Mouse (Mus musculus) hindbrain, embryonic 10.5 days (tissue): ENCODE data around the gene Fcgbp. TPM values are rescaled to one million over a fixed set of nuclear protein-coding genes. Genes with fewer than 3 reads are reported as not detected.

Experiments used
- DNase-seq: peaks from one replicate; pipeline ENCODE4 v3.0.0-alpha.2; 2017; ENCODE audit warnings: low spot score
- H3K27ac ChIP-seq: fragments of 300-500 bp; sonication (generic); 2 replicates; pipeline ENCODE4 v1.5.1; 2016; ENCODE audit warnings: mild to moderate bottlenecking, moderate library complexity
- H3K27me3 ChIP-seq: fragments of 300-500 bp; sonication (generic); 2 replicates; pipeline ENCODE4 v1.6.1; 2016; ENCODE audit warnings: mild to moderate bottlenecking; ENCODE audit not compliant: poor library complexity, insufficient read depth, severe bottlenecking
- H3K36me3 ChIP-seq: fragments of 300-500 bp; sonication (generic); 2 replicates; pipeline ENCODE4 v1.6.1; 2016; ENCODE audit warnings: mild to moderate bottlenecking, moderate library complexity
- H3K4me1 ChIP-seq: fragments of 300-500 bp; sonication (generic); replicated peaks from 2 replicates; pipeline ENCODE4 v1.6.1; 2016; ENCODE audit warnings: mild to moderate bottlenecking
- H3K4me3 ChIP-seq: fragments of 300-500 bp; sonication (generic); 2 replicates; pipeline ENCODE4 v1.5.1; 2016; ENCODE audit warnings: mild to moderate bottlenecking, moderate library complexity
- H3K9me3 ChIP-seq: fragments of 300-500 bp; sonication (generic); 2 replicates; pipeline ENCODE4 v1.6.1; 2016; ENCODE audit warnings: mild to moderate bottlenecking, moderate library complexity
- WGBS: fragments of 180-500 bp; shearing (Covaris S2); methylation state at CpG from one replicate; pipeline ENCODE4 v1.1.7; 2016; 5-methylcytosine and 5-hydroxymethylcytosine counted together
- polyA plus RNA-seq: library from polyadenylated mRNA; unstranded; fragments of >200 nt; fragmentation: Nextera tagmentation; extraction: Ambion mirVana; gene quantifications from 2 replicates; pipeline ENCODE4 v1.2.1, GENCODE M21; 2016

Fcgbp gene
- polyA plus RNA-seq, result 0.03 and 0.32 TPM in 2 replicates

- H3K4me3 ChIP-seq, result no peak within 1 kb of the TSS
- H3K27me3 ChIP-seq, result no peaks in the 10 kb centered on the region
- no peak for DNase-seq
- H3K9me3 ChIP-seq, result no peaks in the 10 kb centered on the region
- WGBS, result 87% methylated on average over 21 of the region's 21 CpGs
- no peak within 1 kb of the TSS for H3K27ac ChIP-seq
- no peaks in the 10 kb centered on the region for H3K4me1 ChIP-seq
- no peaks in the 10 kb centered on the region for H3K36me3 ChIP-seq
Measured at GRCm38 (mm10) chr7:28070531-28071298, at the start of gene Fcgbp. TSS of gene Fcgbp (plus strand) at chr7:28071236.

GRCm38 (mm10) chr7:28044524-28044923 lies 26.5 kb upstream of the Fcgbp start:
- H3K27me3 ChIP-seq, result no peaks in the 10 kb centered on the region
- peaks cover 13% of the 10 kb centered on the region for H3K4me1 ChIP-seq
- H3K27ac ChIP-seq, result no peak overlapping the region
- WGBS, result 93% methylated on average over 4 of the region's 4 CpGs
- H3K9me3 ChIP-seq, result no peaks in the 10 kb centered on the region
- H3K4me3 ChIP-seq, result no peak overlapping the region
- no peak for DNase-seq
- peaks cover 95% of the 10 kb centered on the region for H3K36me3 ChIP-seq

GRCm38 (mm10) chr7:28049476-28050409 lies 21.3 kb upstream of the Fcgbp start, which contains the start of gene Psmc4:
TSS of gene Psmc4 (minus strand) at chr7:28050101.
- WGBS, result under 1% methylated on average over 52 of the region's 52 CpGs

GRCm38 (mm10) chr7:28050584-28050983 lies 20.5 kb upstream of the Fcgbp start:
- Histone ChIP-seq H3K27ac (peak overlapping the region; percentile 89; the same call in 1 of the 2 replicates), H3K27me3 (no peaks in the 10 kb centered on the region), H3K9me3 (no peaks in the 10 kb centered on the region), H3K4me1 (peaks cover 13% of the 10 kb centered on the region), H3K4me3 (peak overlapping the region; percentile 84), H3K36me3 (peaks cover 34% of the 10 kb centered on the region)
- WGBS, result 62% methylated on average over 17 of the region's 17 CpGs
- no peak for DNase-seq

More at GRCm38 (mm10) chr7:28049476-28050409, 21.3 kb upstream of the Fcgbp start, which contains the start of gene Psmc4:
- H3K4me1 ChIP-seq, result peaks cover 13% of the 10 kb centered on the region
- no peaks in the 10 kb centered on the region for H3K27me3 ChIP-seq
- DNase-seq, result peak; percentile 97
- peak within 1 kb of the TSS; percentile 89 for H3K27ac ChIP-seq
- H3K9me3 ChIP-seq, result no peaks in the 10 kb centered on the region
- H3K36me3 ChIP-seq, result peaks cover 43% of the 10 kb centered on the region
- peak within 1 kb of the TSS; percentile 84 for H3K4me3 ChIP-seq

- no peak for DNase-seq
- H3K4me1 ChIP-seq, result peaks cover 11% of the 10 kb centered on the region
- 86% methylated on average over 6 of the region's 6 CpGs for WGBS
Measured at GRCm38 (mm10) chr7:28053046-28053930, 17.7 kb upstream of the Fcgbp start.

GRCm38 (mm10) chr7:28059972-28060371 lies 11.1 kb upstream of the Fcgbp start:
- Histone ChIP-seq H3K4me1 (no peaks in the 10 kb centered on the region), H3K27me3 (no peaks in the 10 kb centered on the region), H3K27ac (no peak overlapping the region), H3K9me3 (0 out of 2 replicates have a peak, but pooled peaks cover 6% of the 10 kb centered on the region), H3K4me3 (no peak overlapping the region), H3K36me3 (no peaks in the 10 kb centered on the region)
- 95% methylated on average over 1 of the region's 1 CpGs for WGBS
- no peak for DNase-seq

More at GRCm38 (mm10) chr7:28053046-28053930, 17.7 kb upstream of the Fcgbp start:
- H3K27me3 ChIP-seq, result no peaks in the 10 kb centered on the region
- no peaks in the 10 kb centered on the region for H3K9me3 ChIP-seq
- no peak overlapping the region for H3K4me3 ChIP-seq
- peaks cover 7% of the 10 kb centered on the region for H3K36me3 ChIP-seq
- H3K27ac ChIP-seq, result no peak overlapping the region

- no peak overlapping the region for H3K27ac ChIP-seq
- H3K4me3 ChIP-seq, result no peak overlapping the region
- no peaks in the 10 kb centered on the region for H3K27me3 ChIP-seq
- H3K9me3 ChIP-seq, result no peaks in the 10 kb centered on the region
- no peaks in the 10 kb centered on the region for H3K36me3 ChIP-seq
- H3K4me1 ChIP-seq, result no peaks in the 10 kb centered on the region
- DNase-seq, result no peak
- WGBS, result 83% methylated on average over 3 of the region's 3 CpGs
Measured at GRCm38 (mm10) chr7:28068661-28069060, 2.4 kb upstream of the Fcgbp start.

GRCm38 (mm10) chr7:28069546-28070172 lies 1.4 kb upstream of the Fcgbp start:
- no peak overlapping the region for H3K27ac ChIP-seq
- no peaks in the 10 kb centered on the region for H3K36me3 ChIP-seq
- 65% methylated on average over 3 of the region's 3 CpGs for WGBS
- DNase-seq, result no peak
- H3K4me3 ChIP-seq, result no peak overlapping the region
- no peaks in the 10 kb centered on the region for H3K27me3 ChIP-seq
- no peaks in the 10 kb centered on the region for H3K4me1 ChIP-seq
- H3K9me3 ChIP-seq, result no peaks in the 10 kb centered on the region

- Histone ChIP-seq H3K27ac (no peak overlapping the region), H3K4me1 (no peaks in the 10 kb centered on the region), H3K4me3 (no peak overlapping the region), H3K27me3 (no peaks in the 10 kb centered on the region), H3K36me3 (no peaks in the 10 kb centered on the region), H3K9me3 (peaks cover 6% of the 10 kb centered on the region; the same call in 1 of the 2 replicates)
- whole genome bisulfite sequencing, result 86% methylated on average over 7 of the region's 7 CpGs
- no peak for DNase-seq
Measured at GRCm38 (mm10) chr7:28084215-28084614, 13.2 kb downstream of the Fcgbp start.

GRCm38 (mm10) chr7:28086236-28086635 lies 15.2 kb downstream of the Fcgbp start:
- H3K27me3 ChIP-seq, result no peaks in the 10 kb centered on the region
- WGBS, result 82% methylated on average over 16 of the region's 16 CpGs
- no peak for DNase-seq
- no peak overlapping the region for H3K4me3 ChIP-seq
- no peak overlapping the region for H3K27ac ChIP-seq
- no peaks in the 10 kb centered on the region for H3K36me3 ChIP-seq
- H3K9me3 ChIP-seq, result peaks cover 6% of the 10 kb centered on the region; the same call in 1 of the 2 replicates
- no peaks in the 10 kb centered on the region for H3K4me1 ChIP-seq

GRCm38 (mm10) chr7:28093541-28093940 lies 22.5 kb downstream of the Fcgbp start:
- Histone ChIP-seq H3K36me3 (no peaks in the 10 kb centered on the region), H3K27me3 (no peaks in the 10 kb centered on the region), H3K27ac (no peak overlapping the region), H3K4me3 (no peak overlapping the region), H3K9me3 (no peaks in the 10 kb centered on the region), H3K4me1 (peaks cover 6% of the 10 kb centered on the region; the same call in 1 of the 2 replicates)
- no peak for DNase-seq
- WGBS, result 37% methylated on average over 11 of the region's 11 CpGs
